Mouse (Mus musculus): ENCODE results near the gene Hes5.

The Hes5 gene

DNA sequence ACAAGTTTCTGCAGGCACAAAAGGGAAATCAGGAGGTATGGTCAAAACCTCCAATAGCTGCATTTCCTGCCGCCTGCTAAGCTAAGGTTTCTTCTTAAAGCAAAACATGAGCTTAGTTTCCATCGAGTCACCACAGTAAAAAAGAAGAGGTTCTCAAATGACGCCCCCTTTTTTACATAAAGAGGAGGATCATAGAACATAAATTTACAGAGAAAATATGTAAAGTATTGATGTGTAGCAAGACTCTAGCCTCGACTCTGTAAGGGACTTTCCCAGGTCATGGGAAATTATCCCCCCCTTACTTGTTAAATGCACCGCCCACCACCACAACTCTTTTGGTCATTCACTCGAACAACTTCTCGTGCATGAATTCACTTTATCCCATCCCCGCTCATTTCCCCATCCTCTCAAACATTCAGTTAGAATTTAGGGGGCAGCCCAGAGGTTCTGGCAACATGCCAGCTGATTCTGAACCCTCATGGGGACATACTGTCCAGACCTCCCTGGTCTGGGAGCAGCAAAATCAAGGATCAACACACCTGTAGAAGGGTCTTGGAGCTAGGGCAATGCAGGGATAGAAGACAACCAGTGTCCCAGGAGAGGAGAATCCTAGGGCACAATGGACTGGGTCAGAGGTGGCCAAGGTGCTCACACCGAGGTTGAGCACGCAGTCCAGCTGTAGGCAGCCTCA is 17.9 kb upstream of the Hes5 start:
- DNase-seq (ENCODE audit: low spot score): peak; percentile 14

DNA sequence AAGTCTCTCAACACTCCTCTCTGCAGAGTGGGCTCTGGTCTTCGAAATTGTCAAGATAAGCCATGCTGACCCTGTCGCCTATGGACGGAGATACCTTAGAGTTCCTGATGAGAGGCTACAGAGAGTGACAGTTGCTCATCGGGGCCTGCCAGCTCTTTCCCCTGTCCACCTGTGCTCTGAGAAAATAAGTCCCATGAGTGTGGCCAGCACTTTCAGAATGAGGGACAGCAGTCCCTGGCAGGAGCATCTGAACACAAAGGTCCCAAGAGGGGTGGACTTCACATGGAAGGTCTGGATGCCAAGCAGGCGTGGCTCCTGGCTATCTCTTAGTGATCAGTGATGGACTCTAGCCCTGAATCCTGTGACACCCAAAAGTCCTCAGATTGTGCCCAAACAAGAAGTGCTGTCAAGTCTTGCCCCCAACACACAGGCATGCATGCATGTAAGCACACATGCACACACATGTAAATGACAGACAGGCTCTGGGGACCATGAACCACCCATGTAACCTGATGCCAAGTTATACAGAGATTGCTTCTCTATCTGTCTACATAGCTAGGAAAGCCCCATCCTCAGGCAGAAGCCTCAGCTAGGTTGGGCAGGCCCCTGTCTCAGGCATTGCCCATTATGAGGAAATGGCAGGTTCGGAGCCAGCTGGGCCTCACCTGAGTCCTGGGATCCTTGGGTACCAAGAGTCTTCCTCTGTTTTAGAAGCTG is 17.2 kb upstream of the Hes5 start:
- no peak for DNase-seq (ENCODE audit: low spot score)

DNA sequence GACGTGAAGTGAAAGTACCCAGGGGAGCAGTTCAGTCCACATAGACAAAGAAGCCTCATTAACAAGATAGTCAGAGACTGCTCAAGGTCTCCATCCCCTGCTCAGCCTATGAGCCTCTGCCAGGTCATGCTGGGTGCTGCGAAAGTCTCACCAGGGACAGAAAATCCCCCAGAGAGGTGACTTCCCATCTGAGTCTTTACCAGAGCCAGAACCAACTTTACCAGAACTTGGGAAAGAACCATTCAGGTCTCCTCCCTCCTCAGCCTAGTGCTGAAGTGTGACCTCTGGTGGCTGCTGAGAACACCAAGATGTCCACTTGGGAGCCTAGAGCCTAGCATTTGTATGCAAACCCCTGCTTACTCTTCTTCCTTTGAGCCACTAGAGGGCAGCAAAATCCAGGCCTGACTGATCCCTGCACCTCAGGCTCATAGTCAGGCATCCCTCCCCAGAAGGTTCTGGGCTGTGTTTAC is 16.6 kb upstream of the Hes5 start:
- DNase-seq (ENCODE audit: low spot score): peak; percentile 69

DNA sequence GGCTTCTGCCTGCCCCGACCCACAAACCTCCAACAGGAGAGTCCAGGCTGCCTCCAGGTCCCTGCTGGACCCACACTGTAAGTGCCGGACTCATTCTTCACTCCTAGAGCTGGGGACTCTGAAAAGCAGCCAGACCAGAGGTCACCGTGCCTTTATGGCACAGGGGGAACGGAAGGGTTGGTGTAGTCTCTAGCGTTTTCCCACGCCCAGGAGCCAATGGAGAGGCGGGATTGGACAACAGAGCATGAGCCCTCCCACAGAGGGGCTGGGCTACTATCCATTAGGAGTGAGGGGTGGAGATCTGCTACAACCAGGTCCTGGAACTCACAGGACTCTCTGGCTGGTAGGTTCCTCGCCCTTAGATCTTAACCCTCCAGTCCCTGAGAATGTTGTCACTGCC is 14.4 kb upstream of the Hes5 start:
- DNase-seq (ENCODE audit: low spot score): no peak

- DNase-seq (ENCODE audit: low spot score): no peak
Measured at GRCm38 (mm10) chr4:154948066-154948939, 12.4 kb upstream of the Hes5 start.

DNA sequence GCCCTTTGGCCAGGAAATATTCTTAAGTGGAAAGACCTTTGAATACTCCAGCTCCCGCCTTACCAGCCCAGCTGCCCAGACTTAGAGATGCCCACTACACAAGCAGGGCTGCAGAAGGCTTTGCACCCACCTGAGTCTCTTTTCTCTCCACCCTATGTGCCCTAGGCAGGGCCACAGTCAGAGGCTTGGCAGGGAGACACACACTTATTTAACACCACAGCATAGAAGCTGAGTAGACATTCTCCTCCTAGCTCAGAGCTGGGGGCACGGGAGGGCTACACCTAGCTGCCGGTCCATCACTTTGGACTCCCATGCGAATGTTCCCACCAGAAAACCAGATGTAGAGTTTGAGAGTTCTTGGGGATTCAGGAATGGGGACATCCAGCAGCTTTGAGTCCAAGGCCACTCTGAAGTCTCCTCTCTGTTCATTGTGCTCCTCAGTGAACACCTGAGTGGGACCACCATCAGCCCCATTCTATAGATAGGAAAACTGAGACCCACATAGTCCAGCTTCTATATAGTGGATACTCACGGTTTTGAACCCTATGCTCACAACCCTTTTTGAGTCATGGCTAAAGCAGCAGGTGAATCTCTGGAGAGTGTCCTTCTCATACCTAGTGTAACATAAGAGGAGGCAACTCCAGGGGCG is 11.7 kb upstream of the Hes5 start:
- no peak for DNase-seq (ENCODE audit: low spot score)

GRCm38 (mm10) chr4:154949589-154949982 is 11.1 kb upstream of the Hes5 start:
- no peak for DNase-seq (ENCODE audit: low spot score)

DNA sequence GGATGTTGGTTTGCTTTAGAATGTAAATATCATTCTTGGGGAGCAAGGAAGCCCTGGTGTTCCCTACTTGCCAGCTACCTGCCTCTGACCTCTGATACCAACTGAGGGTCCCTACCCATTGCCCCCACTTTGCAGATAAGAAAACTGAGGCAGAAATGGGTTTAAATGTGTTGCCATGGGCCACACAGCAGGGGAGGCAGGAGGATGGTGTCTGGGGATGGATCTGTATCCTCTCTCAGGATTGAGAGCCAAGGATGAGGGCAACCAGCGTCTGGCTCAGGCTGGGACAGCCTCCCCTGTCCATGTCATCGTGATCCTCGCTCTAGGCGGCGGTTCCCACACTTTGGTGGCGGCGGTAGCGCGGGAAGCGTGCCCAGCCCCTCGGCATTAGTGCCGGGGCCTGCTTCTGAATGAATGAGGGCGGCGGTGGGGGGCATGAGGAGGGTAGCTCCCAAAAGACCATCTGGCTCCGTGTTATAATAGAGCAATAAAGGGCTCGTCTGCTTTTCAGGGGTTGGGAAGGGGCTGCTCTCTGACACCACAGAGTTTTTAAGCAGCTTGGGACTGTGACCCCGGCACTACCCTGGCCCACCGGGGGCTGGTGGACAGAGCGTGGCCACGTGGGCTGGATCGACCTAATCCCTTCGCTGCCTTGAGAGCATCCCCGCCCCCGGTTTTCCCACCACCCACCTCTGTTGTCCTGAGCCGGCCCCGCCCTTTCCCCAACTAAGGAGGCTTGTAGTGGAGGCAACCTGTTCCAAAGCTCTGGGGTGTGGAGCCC is 8.1 kb upstream of the Hes5 start:
- no peak for DNase-seq (ENCODE audit: low spot score)

DNA sequence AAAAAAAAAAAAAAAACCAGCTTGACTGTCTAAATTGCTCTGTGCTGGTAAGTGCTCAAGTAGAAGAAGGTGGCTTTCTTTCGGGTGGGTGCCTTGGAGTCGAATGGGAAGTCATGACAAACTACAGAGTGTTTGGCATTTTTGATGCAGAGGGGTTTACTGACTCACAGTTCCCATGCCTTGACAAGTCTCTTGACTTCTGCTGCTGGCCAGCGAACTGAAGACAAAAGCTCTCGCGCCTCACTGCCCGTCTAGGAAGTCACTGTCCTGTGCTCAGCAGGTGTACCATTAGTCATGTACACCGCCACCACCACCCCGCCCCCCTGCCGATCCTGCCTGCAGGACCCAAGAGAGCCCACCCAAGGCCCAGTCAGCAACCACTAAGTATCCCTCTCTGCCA is 4.1 kb upstream of the Hes5 start:
- no peak for DNase-seq (ENCODE audit: low spot score)

DNA sequence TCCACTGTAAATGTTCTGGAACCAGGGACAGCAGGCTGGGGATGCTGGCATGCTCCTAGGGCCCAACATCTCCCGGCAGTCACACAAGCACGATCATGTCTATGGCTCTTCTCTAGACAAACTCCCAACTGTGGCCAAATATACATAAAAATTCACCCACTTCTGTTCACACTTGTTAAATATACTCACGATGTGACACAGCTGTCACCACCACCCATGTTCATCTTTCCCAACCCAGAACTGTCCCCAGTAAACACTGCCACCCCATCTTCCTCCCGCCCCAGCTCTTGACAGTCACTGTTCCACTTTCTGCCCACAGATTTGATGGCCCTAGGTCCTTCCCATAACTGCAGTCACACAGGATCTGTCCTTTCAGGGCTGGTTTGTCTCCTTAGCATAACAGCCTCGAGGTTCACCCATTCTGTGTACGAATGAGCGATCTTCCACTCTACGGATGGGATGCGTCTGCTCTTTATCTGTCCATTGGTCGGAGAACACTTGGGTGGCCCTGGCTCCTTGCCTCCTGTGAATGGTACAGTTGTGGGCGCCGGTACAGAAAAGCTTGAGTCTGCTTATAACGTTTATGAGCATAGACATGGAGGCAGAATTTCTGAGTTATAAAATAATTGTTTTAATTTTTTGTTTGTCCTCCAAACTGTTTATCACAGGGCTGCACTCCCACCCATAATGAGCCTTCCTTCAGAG is 3.3 kb upstream of the Hes5 start:
- DNase-seq (ENCODE audit: low spot score): no peak

DNA sequence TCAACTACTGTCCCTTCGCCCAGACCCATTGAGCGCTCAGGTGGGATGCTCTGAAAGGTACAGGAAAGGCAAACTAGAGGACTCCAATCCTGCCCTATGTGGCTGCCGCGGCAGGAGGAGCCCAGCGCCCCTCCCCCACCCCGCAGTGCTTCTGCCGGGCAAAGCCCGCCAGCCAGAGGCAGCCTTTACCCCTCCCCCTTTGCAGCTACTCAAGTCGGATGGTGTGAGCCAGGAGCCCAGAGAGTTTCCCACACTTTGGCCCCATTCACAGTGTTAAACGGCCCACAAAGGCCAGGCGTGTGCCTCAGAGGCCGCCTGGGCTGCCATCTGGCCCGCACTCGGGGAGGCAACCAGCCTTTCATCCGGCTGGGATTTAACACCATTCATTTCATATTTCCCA is 2.6 kb upstream of the Hes5 start:
- DNase-seq (ENCODE audit: low spot score): no peak

- DNase-seq (ENCODE audit: low spot score): no peak
Measured at GRCm38 (mm10) chr4:154958621-154959020, 2.1 kb upstream of the Hes5 start.

GRCm38 (mm10) chr4:154960021-154960689 is 568 bp upstream of the Hes5 start:
- DNase-seq (ENCODE audit: low spot score): no peak

DNA sequence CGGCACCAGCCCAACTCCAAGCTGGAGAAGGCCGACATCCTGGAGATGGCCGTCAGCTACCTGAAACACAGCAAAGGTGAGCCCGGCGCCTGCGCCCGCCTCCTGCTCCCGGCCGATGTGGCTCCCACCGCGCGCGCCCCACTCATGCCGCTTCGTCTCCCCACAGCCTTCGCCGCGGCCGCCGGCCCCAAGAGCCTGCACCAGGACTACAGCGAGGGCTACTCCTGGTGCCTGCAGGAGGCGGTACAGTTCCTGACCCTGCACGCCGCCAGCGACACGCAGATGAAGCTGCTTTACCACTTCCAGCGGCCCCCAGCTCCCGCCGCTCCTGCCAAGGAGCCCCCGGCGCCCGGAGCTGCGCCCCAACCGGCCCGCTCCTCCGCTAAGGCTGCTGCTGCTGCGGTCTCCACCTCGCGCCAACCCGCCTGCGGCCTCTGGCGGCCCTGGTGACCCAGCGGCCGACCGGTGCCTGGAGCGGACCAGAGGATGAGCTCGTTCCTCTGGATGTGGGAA is 559 bp downstream of the Hes5 start:
- no peak for DNase-seq (ENCODE audit: low spot score)

DNA sequence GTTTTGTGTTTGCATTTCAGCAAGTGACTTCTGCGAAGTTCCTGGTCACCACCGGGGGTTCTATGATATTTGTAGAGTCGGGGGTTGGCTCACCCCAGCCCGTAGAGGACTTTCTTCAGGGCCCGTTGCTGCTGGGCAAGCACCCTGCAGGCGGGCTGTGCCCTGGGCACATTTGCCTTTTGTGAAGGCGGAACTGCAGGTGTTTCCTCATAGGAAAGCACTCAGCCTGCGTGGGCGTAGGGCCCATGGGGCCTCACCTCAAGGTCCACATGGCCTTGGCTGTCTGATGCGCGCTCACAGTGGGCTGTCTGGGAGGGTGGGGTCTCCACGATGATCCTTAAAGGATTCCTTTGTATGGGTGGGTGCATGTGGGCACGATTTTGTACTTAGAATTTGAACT is 1.2 kb downstream of the Hes5 start:
- peak; percentile 50 for DNase-seq (ENCODE audit: low spot score)

DNA sequence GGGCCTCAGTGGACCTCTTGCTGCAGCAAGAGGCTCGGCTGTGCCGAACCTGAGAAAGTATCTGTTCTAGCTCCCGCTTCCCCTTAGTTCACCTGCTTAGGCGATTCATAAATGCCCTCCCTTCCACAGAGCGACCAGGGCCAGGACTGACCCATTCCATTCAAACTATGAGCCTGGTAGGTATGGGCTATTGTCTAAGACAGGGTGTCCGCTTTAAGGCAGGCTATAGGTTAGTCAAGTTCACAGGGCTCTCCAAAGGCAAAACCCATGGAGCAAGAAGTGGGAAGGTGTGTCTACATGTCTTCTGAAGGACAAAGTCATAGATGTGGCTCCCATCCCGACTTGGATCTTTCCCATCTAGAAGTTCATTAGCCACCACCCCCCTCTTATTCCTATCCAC is 2.0 kb downstream of the Hes5 start:
- DNase-seq (ENCODE audit: low spot score): no peak

- DNase-seq (ENCODE audit: low spot score): no peak
Measured at GRCm38 (mm10) chr4:154963190-154963836, 2.6 kb downstream of the Hes5 start.

- DNase-seq (ENCODE audit: low spot score): peak; percentile 78
Measured at GRCm38 (mm10) chr4:154963901-154964580, 3.3 kb downstream of the Hes5 start, which contains the start of gene Pank4. Pank4 (plus strand) TSS chr4:154964123.

All from spleen, adult 12 weeks (tissue).